Mouse (Mus musculus) fat pad, adult 2 months (tissue): Measurements from ENCODE around the gene Rps18.
"Not testable (repeated sequence)": the region's sequence is repeated elsewhere in the genome, so short reads cannot be mapped to it uniquely, and the experiment has no call there.

Source experiments
- DNase-seq: peaks from one replicate; pipeline ENCODE4 v3.0.0-alpha.2; 2011; ENCODE audit warnings: low read depth, low spot score; ENCODE audit errors: extremely low read depth

Rps18 gene

GRCm38 (mm10) chr17:33968927-33969326 is 13.1 kb upstream of the Rps18 start:
- DNase-seq: no peak

GRCm38 (mm10) chr17:33968489-33968888 is 12.7 kb upstream of the Rps18 start:
- no peak for DNase-seq

DNA sequence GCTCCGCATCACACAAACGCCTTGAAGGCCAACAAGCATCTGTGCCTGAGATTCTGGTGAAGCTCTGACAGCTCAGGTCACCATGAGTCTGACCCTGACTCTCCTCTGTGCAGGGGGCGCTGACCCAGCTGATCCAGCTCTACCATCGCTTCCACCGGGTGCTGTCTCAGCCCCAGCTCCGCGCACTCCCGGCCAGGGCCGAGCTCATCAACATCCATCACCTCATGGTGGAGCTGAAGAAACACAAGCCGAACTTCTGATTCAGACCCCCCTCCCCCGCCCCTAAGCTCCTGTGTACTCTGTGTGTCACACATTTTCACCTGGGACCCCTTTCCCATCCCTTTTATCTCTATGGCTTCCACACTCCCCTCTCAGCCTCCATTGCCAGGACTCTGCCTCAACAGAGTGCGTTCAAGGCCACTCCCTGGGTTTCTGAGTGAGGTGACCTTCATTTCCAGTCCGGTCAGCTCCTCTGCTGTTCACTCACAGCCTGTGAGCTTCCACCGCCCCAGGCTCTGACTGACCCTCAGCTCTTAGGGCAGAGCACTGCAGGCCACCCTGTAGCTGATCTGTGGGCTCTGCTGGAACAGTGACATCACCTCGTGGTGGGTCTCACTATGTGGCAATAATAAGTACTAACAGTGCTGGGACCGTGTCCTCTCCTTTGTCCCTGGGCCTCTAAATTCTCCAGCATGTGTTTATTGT is 10.2 kb upstream of the Rps18 start:
- DNase-seq: no peak

DNA sequence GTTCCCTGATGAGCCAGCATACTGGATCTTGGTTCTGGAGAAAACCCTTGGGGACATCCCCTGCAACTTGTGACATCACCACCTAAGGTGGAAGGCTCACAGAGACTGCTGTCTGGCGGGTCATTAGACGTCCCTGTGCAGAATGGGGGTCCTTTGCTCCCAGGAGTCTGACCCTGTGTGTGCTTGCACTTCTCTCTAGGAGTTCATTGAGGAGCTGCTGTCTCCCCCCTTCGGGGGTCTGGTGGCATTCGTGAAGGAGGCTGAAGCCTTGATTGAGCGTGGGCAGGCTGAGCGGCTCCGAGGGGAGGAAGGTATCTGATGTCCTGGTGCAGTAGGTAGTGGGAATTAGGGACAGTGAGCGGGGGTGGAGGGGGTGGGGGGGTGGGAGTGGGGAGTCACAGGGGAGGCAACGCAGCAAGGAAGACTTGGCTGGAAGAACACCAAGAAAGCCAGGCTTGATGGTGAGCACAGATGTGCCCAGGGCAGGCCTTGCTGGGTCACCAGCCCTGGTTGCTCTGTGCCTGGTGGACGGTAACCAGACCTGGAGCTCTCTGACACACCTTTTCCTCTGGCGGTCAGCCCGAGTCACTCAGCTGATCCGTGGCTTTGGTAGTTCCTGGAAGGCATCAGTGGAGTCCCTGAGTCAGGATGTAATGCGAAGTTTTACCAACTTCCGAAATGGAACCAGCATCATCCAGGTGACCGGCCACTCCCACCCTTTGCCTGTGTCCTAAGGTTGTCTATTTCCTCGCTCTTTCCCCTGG is 9.5 kb upstream of the Rps18 start:
- no peak for DNase-seq

DNA sequence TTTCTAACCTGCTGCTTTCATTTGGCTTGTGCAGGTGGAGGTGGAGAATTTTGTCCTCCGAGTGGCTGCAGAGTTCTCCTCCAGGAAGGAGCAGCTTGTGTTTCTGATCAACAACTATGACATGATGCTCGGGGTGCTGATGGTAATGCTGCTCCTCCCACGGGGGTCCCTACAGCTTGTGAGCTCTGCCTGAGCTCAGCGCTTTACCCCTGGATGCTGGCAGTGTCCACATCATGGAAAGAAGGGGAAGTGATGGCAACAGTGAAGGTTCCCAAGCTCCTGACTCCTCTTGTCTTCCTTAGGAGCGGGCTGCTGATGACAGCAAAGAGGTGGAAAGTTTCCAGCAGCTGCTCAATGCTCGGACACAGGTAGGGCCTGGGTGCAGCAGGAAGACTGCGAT is 7.1 kb upstream of the Rps18 start:
- no peak for DNase-seq

GRCm38 (mm10) chr17:33959948-33960347 is 4.1 kb upstream of the Rps18 start:
- DNase-seq: no peak

DNA sequence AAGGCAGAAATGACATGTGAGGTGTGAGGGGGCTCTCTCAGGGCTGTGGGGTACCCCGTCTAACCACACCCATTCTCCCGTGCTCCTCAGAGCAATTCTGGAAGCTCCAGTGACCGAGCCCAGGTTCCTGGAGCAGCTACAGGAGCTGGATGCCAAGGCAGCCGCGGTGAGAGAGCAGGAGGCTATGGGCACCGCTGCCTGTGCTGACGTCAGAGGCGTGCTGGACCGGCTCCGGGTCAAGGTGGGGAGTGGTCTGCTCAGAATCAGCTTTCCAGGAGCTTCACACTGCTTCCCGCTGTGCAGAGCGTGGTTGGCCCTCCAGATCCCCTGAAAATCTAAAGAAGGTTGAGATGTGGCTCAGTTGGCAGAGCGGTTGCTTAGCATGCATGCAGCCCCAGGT is 3.3 kb upstream of the Rps18 start:
- DNase-seq: no peak

DNA sequence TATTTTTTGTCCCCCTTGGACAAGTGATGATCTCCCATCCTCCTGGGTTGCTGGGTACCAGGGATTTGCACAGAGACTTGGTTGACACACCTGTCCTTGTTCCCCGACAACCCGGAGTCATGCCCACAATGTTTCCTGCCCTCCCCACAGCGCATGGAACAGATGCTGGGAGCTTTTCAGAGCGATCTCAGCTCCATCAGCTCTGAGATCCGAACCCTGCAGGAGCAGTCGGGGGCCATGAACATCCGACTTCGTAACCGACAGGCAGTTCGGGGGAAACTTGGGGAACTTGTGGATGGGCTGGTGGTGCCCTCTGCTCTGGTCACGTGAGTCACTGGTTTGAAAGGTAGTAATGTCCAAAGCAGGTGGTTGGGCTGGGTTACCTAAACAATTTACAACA is 2.6 kb upstream of the Rps18 start:
- no peak for DNase-seq

GRCm38 (mm10) chr17:33957493-33957892 is 1.7 kb upstream of the Rps18 start:
- no peak for DNase-seq

- DNase-seq: no peak
Observed at GRCm38 (mm10) chr17:33956336-33956735, 535 bp upstream of the Rps18 start.

GRCm38 (mm10) chr17:33954646-33955554 is 901 bp downstream of the Rps18 start:
- no peak for DNase-seq

GRCm38 (mm10) chr17:33953961-33954565 is 1.7 kb downstream of the Rps18 start:
- DNase-seq: no peak

GRCm38 (mm10) chr17:33953310-33953709 is 2.5 kb downstream of the Rps18 start:
- no peak for DNase-seq

DNA sequence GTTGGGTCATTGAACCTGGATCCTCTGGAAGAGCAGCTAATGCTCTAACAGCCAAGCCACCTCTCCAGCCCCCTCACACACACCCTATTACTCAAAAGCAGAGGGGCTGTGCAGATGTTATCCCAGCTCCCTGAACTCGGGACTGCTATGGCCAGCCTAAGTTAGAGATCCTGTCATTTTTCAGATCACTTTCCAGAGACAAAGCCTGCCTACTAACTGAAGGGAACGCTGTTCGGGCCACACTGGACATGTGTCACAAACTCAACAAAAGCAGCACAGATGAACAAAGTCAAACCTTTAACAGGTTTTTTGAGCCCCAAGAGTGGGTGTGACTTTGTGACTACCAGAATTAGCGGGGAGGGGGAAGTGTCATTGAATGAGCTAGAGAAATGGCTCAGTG is 2.9 kb downstream of the Rps18 start:
- no peak for DNase-seq

DNA sequence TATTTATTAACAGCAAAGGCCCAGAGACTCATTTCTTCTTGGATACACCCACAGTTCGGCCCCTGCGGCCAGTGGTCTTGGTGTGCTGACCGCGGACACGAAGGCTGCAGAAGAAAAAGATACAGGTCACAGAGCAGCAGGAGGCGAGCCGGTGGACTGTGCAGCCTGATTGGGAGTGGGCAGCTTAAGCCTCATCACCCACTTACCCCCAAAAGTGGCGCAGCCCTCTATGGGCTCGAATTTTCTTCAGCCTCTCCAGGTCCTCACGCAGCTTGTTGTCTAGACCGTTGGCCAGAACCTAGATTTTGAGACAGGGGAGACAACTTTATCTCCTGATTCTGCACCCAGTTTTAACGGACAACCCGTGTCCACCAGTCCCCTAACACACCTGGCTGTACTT is 3.8 kb downstream of the Rps18 start:
- DNase-seq: not testable (repeated sequence)

GRCm38 (mm10) chr17:33951021-33951946 is 4.5 kb downstream of the Rps18 start, which contains the start of gene B3galt4:
B3galt4 (minus strand) TSS chr17:33951488.
- no peak for DNase-seq

GRCm38 (mm10) chr17:33950131-33950625 is 5.6 kb downstream of the Rps18 start:
- DNase-seq: no peak

GRCm38 (mm10) chr17:33948905-33949537 is 6.8 kb downstream of the Rps18 start:
- DNase-seq: no peak
